Mouse (Mus musculus) spleen, postnatal 0 days (tissue): Measurements from ENCODE around the gene S100a4. TPM values are rescaled to one million over a fixed set of nuclear protein-coding genes. Genes with fewer than 3 reads are reported as not detected.

Experiments used
- polyA plus RNA-seq: library from polyadenylated mRNA; unstranded; fragments of >200 nt; fragmentation: Nextera tagmentation; extraction: Ambion mirVana; gene quantifications from 2 replicates; pipeline ENCODE4 v1.2.1, GENCODE M21; 2015

S100a4 gene
- polyA plus RNA-seq = 31.4 and 44.9 TPM in 2 replicates

GRCm38 (mm10) chr3:90603623-90604022 lies at the start of gene S100a4:
Gene S100a4 (plus strand): TSS chr3:90603771.

GRCm38 (mm10) chr3:90560008-90560628 lies 43.5 kb upstream of the S100a4 start, which contains the start of gene S100a3:
Gene S100a3 (plus strand): TSS chr3:90560578.

GRCm38 (mm10) chr3:90589947-90590346 lies 13.6 kb upstream of the S100a4 start, which contains the start of gene S100a2:
Gene S100a2 (plus strand): TSS chr3:90590247.

GRCm38 (mm10) chr3:90601486-90602110 lies 2.0 kb upstream of the S100a4 start, which contains the start of gene Gm42674:
Gene Gm42674 (plus strand): TSS chr3:90601904.

GRCm38 (mm10) chr3:90608223-90608622 lies 4.7 kb downstream of the S100a4 start, which contains the start of gene S100a5:
Gene S100a5 (plus strand): TSS chr3:90608523.

GRCm38 (mm10) chr3:90612728-90613291 lies 9.2 kb downstream of the S100a4 start, which contains the start of gene S100a6:
Gene S100a6 (plus strand): TSS chr3:90612882.

GRCm38 (mm10) chr3:90653717-90654116 lies 50.1 kb downstream of the S100a4 start, which contains the start of gene S100a7a:
Gene S100a7a (plus strand): TSS chr3:90654017.

Other genes starting within 250 kb of the S100a4 start
- 4.1 and 4.3 TPM in 2 replicates for gene Slc27a3, start 213.8 kb upstream of the S100a4 start, polyA plus RNA-seq
- gene Ints3, start 170.1 kb upstream of the S100a4 start, polyA plus RNA-seq = 9.1 and 9.8 TPM in 2 replicates
- gene Npr1, start 137.9 kb upstream of the S100a4 start, polyA plus RNA-seq = 7.9 and 10.6 TPM in 2 replicates
- 73.8 and 76.5 TPM in 2 replicates for gene Ilf2, start 127.6 kb upstream of the S100a4 start, polyA plus RNA-seq
- gene Snapin, start 112.7 kb upstream of the S100a4 start, polyA plus RNA-seq = 36.4 and 43.7 TPM in 2 replicates
- gene Chtop, start 94.3 kb upstream of the S100a4 start, polyA plus RNA-seq = 70.1 and 74.6 TPM in 2 replicates
- gene S100a1, start 89.4 kb upstream of the S100a4 start, polyA plus RNA-seq = 40.2 and 50.6 TPM in 2 replicates
- 61.6 and 70.3 TPM in 2 replicates for gene S100a13, start 89.3 kb upstream of the S100a4 start, polyA plus RNA-seq
- 0.15 TPM in 1 of 2 replicates, not detected in the other for gene S100a14, start 76.9 kb upstream of the S100a4 start, polyA plus RNA-seq
- gene S100a16, start 66.5 kb upstream of the S100a4 start, polyA plus RNA-seq = 95.5 and 120 TPM in 2 replicates
- 0.04 and 0.29 TPM in 2 replicates for gene S100a3, start 43.2 kb upstream of the S100a4 start, polyA plus RNA-seq
- gene S100a2, start 13.5 kb upstream of the S100a4 start, polyA plus RNA-seq = 0.51 and 0.53 TPM in 2 replicates
- gene Gm42674, start 1.9 kb upstream of the S100a4 start, polyA plus RNA-seq = not detected in 2 replicates
- gene S100a5, start 4.8 kb downstream of the S100a4 start, polyA plus RNA-seq = not detected in 2 replicates
- gene S100a6, start 9.1 kb downstream of the S100a4 start, polyA plus RNA-seq = 523 and 632 TPM in 2 replicates
- gene S100a7a, start 50.2 kb downstream of the S100a4 start, polyA plus RNA-seq = 0.12 and 0.19 TPM in 2 replicates
- 6,399 and 9,279 TPM in 2 replicates for gene S100a8, start 65.2 kb downstream of the S100a4 start, polyA plus RNA-seq
- gene S100a9, start 92.0 kb downstream of the S100a4 start, polyA plus RNA-seq = 4,383 and 6,343 TPM in 2 replicates
- 0.13 and 0.26 TPM in 2 replicates for gene Pglyrp4, start 123.1 kb downstream of the S100a4 start, polyA plus RNA-seq
- gene Gm5849, start 174.1 kb downstream of the S100a4 start, polyA plus RNA-seq = not detected in 2 replicates